ENCODE assay signal across 8 mouse cellular contexts in genomic region chr7:46607428-46608055, GRCm38 (mm10). TPM values are rescaled to one million over a fixed set of nuclear protein-coding genes. Genes with fewer than 3 reads are reported as not detected.
DNase-seq lines count a peak whose midpoint lies in the region; ATAC-seq and TF ChIP-seq lines count a peak whose summit lies in the region.

No protein-coding gene starts in this region.

- no peak overlapping the region for H3K4me3 ChIP-seq in lung, adult 2 months (replicated peaks; ENCODE audit: extremely low read depth, low read depth, low read length)
- no peak overlapping the region for H3K4me3 ChIP-seq in olfactory bulb, adult 2 months (ENCODE audit: insufficient read depth, low read depth, low read length)

- no peaks in the 10 kb centered on the region for H3K27me3 ChIP-seq in Patski

- H3K27ac ChIP-seq in olfactory bulb, adult 2 months (ENCODE audit: insufficient read depth, low read depth, low read length) = no peak overlapping the region

- no peak for TF ChIP-seq POLR2A in lung, adult 2 months (IDR thresholded peaks at IDR 0.05; ENCODE audit: borderline replicate concordance, extremely low read depth, low read depth, low read length)
- no peak for TF ChIP-seq POLR2A in olfactory bulb, adult 2 months (IDR thresholded peaks at IDR 0.05; ENCODE audit: insufficient read depth, low read depth, low read length)

- 50% methylated on average over 11 of the region's 11 CpGs for WGBS in lung, adult 2 months
- 45% methylated on average over 11 of the region's 11 CpGs for WGBS in olfactory bulb, adult 2 months

- CTCF ChIA-PET in Patski (lab: Charles Lee) = interaction anchor here (0.8 to 5.7 kb wide), 2 partner anchors 96 to 214 kb away, joined by 3 to 106 read pairs; partner anchors contain the start of gene Kcnc1

- peak; percentile 47 for ATAC-seq in CD4-positive, CD25-positive, alpha-beta regulatory T cell, adult 4 months
- no peak for ATAC-seq in Patski
- no peak for ATAC-seq in erythroid progenitor cell, adult 5-6 weeks (replicated peaks; ENCODE audit: low FRiP score, poor library complexity, severe bottlenecking)

- in situ Hi-C loops in Patski (cut with MboI; ENCODE audit: low pct_unique_long_range_greater_than_20kb) = loop anchor here (5.0 to 10.0 kb wide), 2 partner anchors 215 to 323 kb away; no protein-coding TSS in a partner anchor

- 0 out of 2 replicates have a peak, but pooled peaks cover 3% of the 10 kb centered on the region for H3K4me1 ChIP-seq in lung, adult 2 months (ENCODE audit: control insufficient read depth, insufficient read depth, low read length)
- peaks cover 35% of the 10 kb centered on the region for H3K4me1 ChIP-seq in olfactory bulb, adult 2 months (ENCODE audit: control insufficient read depth, insufficient read depth, low read length)

- POLR2A ChIA-PET in Patski (lab: Charles Lee) = no interaction called here

- peak; percentile 76 for TF ChIP-seq CTCF in Patski (IDR thresholded peaks at IDR 0.05)
- peak; percentile 70 for TF ChIP-seq CTCF in lung, adult 2 months (IDR thresholded peaks at IDR 0.05; ENCODE audit: insufficient read depth, low read length)
- TF ChIP-seq CTCF in olfactory bulb, adult 2 months (IDR thresholded peaks at IDR 0.05; ENCODE audit: insufficient read depth, low read depth, low read length) = peak; percentile 51; the same call in 1 of the 2 replicates

- DNase-seq in Patski (ENCODE audit: low read depth, low spot score) = no peak
- DNase-seq in cerebellum, postnatal 36 days = peak; percentile 69 to 80
- peak; percentile 66 for DNase-seq in heart, adult 8-10 months (ENCODE audit: low spot score)
- DNase-seq in kidney, adult 9 months = peak; percentile 75
- DNase-seq in lung, adult 2 months = peak; percentile 31

RNA-seq across cellular contexts. Expression of gene Sergef, which starts 32.1 kb away (rescaled TPM):
- polyA plus RNA-seq in CD4-positive, CD25-positive, alpha-beta regulatory T cell, adult 4 months (2017; shearing (Covaris generic)) = 10 to 100 TPM; 20.2 to 25.5 TPM
- polyA plus RNA-seq in Patski (2021) = 13.4 TPM
- 1 to 10 TPM; 3.9 to 6.9 (median 5.0) TPM for total RNA-seq in heart, adult 8-10 months (2022)
- polyA plus RNA-seq in lung, adult 2 months (2012; rRNA removed) = 7.2 and 9.5 TPM in 2 replicates
- not detected in 2 replicates for polyA plus RNA-seq in olfactory bulb, adult 2 months (2012; ENCODE audit: insufficient read depth, insufficient read length, low replicate concordance, missing spikeins)
- 4.6 TPM in 1 of 2 replicates, not detected in the other for total RNA-seq in erythroid progenitor cell, adult 5-6 weeks (2015; ENCODE audit: low replicate concordance)
- total RNA-seq in erythroid progenitor cell, adult 5-6 weeks (2017; ENCODE audit: low replicate concordance) = 0.23 and 0.26 TPM in 2 replicates
